Mouse (Mus musculus) urinary bladder, adult 18-20 months (tissue): Measurements from ENCODE around the gene Bckdk.
A peak's percentile ranks its signal among the peaks of the same experiment; 100 is the strongest.
"Not testable (repeated sequence)": the region's sequence is repeated elsewhere in the genome, so short reads cannot be mapped to it uniquely, and the experiment has no call there.

ENCODE experiments used
- DNase-seq, 2 experiments: peaks; one replicate each; pipeline ENCODE4 v3.0.0; 2022; ENCODE audit warnings: low spot score in 2 of 2, mixed read lengths in 2 of 2

The Bckdk gene

DNA sequence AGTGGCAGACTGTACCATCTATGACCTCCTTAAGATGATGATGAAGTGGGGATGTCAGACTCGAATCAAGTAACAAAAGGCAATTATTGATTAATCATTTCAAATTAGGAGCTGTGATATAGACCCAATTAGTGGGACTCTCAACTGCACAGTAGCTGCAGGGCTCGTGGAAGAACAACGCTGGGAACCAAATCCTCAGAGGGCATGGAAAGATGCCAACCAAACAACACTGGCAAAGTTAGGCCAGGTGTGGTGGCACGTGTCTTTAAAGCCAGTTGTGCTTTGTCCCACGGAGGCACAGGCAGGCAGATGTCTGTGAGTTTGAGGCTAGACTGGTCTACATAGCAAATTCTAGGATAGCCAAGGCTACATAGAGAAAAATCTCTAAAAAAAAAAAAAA, 26.8 kb downstream of the Bckdk start:
- DNase-seq = no peak

DNA sequence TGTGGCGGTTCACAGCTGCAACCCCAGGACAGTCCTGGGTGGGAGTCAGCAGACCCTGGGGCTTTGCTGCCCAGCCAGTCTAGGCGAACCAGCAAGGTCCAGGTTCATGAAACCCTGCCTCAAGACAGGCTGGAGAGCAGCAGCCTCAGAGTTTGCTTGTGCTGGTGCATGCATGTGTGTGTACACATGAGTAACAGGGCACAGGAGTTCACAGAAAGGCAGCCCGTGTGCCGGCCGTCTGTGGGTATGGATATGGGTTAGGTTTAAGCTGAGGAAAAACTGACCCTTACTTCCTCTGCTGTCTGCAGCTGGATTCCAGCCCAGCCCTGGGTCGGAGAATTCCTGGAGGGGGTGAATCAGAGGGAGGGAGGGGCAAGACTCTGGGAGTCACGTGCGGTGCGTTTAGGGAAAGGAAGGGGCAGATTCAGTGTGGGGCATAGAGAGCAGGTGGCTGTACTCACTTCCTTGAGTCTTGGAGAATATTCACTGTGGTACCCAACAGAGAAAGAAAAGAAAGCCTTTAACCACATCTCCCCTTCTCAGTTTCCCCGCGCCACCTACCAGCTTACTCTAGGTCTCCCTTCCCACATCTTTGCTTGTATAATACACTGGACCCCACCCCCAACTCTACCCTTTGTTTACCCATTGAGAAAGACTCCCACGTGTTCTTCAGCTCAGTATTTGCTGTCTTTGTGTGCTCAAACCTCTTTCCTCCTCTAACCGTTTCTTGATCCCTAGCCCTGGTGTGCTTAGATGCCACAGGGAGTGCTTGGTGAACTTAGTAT, 27.7 kb downstream of the Bckdk start:
- DNase-seq = peak in 1 of 2 experiments; percentile 50

DNA sequence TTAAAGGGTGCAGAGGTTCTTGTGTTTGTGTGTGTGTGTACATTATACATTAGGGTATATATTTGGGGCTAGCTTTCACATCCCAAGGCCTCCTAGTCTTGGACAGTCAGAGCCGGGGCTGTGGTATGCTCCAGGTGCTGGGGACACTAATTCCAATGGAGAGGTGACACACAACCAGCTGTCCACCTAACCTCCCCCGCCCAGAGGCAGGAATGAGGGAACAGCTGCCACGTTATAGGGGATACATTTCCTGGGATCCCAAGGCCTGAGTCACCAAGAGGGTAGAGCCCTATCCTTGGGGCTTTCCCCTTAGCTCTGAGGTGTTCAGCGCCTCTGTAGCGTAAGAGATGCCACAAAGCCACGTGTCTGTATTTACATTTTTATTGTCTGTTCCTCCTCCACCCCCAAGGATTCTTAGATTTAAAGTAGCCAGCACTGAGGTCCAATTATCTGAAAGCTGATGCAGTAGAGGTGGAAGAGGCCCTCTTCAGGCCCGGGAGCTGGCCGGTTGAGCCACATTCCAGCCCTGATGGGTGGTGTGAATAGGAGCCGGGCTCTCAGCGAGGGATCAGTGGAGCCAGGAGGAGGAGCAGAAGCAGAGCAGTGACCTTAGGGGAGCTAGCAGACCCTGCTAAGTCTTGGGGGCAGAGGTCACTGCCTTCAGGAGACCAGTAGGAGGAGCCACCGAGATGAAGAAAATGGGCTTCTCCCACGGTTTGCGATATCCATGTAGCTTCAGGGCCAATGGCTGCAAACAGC, 28.6 kb downstream of the Bckdk start:
- peak in 1 of 2 experiments; percentile 44 for DNase-seq

DNA sequence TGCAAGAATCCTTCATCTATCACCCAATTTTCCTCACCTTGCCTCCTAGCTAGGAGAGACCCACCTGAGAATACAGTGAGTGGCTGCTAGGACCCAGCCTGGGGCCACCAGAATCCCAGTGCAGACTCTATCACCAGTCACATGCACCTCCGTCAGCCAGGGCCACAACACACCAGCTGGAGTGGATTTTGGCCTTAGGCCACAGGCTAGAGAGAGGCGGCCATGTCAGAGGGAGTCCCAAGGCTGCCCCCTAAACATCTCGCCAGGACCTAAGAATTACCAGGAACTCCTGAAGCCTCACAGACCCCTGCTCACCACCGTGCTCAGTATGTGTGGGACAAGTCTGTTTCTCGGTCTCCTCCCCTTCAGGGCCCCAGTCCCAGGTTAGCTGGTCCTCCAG, 30.2 kb downstream of the Bckdk start:
- no peak for DNase-seq

DNA sequence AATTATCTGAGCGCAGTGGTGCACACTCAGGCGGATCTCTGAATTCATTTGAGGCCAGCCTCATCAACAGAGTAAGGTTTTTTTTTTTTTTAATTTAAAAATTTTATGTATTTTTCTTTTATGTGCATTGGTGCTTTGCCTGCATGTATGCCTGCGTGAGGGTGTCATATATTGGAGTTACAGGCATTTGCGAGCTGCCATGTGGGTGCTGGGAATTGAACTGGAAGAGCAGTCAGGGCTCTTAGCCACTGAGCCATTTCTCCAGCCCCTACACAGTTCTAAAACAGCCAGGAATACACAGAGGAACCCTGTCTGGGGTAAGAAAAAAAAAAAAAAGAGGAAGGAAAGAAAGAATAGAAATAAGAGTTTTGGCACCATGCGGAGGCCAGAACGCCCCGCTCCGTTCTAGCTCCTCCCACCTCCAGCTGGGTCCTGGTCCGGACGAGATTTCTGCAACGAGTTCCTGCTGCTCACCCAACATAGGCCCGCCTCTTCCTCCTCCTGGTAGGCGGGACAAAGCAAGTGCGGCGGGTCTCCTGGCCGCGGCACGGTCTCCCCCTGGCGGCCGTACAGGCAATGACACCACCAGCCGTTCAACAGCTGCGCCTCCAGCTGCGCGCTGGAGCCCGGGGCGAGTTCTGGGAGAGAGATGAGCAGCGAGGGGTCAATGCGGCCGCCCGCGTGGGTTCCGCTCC, 31.3 kb downstream of the Bckdk start:
- peak; percentile 92 to 94 for DNase-seq

DNA sequence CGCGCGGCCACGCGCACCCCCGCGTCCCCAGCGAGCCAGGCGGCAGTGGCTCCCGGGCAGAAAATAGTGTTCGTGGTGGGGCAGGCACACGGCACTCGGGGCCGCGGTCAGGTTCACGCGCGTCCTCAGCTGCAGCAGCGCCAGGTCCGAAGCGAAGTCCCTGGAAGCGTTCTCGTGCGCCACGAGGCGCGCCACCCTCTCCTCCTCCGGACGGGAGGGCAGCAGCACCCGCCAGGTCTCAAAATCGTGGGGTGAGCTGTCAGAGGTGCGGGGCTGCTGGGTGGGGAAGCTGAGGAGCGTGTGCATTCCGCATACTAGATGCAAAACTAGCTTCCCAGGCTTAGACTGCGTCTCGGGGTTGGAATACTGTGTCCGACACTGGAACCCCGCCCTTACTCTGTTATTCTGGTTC, 31.9 kb downstream of the Bckdk start:
- DNase-seq = no peak

DNA sequence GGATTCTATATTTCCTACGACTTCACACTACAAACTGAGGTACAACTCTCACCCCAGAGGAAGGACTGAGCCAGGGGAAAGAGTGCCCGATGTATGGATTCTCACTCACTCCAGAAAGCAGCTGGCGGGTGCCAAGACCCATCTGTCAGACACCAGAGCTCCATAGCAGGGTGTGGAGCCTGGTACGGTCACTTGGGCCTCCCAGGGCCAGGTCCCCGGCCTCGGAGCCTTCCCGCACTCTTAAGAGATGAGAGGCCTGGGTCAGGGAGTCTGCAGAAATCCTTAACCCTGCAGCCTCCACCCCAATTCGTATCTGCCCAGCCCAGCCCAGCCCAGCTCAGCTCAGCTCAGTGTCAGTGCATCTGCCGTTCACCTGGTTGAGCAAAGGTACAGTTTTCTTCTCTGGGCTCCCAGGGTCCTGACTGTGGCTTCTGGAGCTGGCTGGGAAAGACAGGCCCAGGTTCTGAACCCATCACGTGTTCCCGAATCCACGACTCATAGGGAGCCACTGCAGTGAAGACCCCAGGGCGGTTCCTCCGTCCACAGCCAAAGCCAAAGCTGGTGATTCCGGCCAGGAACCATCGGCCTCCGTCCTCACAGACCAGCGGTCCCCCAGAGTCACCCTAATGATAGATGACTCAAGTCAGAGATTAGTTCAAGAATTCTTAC, 32.5 kb downstream of the Bckdk start:
- DNase-seq = no peak

DNA sequence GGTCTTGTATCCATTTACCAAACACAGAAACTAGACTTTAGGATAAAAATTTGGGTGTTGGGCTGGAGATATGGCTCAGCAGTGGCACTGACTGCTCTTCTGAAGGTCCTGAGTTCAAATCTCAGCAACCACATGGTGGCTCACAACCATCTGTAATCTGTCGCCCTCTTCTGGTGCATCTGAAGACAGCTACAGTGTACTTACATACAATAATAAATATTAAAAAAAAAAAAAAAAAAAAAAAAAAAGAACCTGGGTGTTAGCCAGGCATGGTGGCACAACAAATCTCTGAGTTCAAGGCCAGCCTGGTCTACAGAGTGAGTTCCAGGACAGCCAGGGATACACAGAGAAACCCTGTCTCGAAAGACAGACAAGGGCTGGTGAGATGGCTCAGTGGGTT, 38.2 kb downstream of the Bckdk start:
- not testable (repeated sequence) for DNase-seq

DNA sequence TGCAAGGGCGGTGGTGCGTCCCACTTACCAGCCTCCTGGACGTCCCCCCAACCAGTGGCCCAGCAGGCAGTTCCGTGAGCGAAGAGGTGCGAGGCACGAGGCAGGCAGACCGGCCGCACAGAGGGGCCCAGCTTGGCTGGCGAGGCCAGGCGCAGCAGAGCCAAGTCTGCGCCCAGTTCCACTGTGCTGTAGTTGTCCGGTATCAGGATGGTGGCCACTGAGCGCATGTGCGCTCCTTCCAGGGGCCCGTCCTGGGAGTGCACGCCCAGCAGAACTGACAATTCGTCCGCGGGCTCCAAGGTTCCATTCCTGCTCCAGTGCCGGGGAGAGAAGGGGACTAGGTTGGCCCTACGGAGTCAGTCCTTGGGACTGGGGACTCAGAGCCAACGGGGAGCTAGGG, 40.7 kb downstream of the Bckdk start:
- DNase-seq = no peak

DNA sequence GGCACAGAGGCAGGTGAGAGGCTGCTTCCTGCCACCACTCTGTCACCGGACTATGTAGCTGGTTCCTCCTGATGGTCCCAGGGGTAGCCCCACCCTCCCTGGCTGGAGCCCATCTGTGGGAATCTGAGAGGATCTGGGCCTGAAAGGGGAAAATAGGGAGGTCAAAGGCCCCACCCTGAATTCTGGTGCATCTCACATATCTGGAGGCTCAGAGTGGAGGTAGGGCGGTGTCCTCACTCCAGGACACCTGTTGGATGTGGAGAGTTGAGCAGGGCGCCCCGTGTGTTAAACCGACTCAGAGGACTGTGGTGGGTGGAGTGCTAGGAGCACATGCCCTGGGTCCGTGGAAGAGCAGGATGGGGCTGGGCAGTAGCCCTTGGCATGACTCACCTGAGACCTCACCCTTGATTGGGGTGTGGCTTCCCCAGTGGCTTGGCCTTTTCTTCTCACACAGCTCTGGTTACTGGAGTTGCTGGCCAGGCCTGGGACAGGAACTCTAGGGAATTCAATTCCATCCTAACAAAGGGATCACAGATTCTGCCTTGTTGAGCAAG, 42.7 kb downstream of the Bckdk start, which contains the start of gene Prss36:
Gene Prss36 (minus strand): TSS at position 256 of the 554 bp plus-strand sequence.
- no peak for DNase-seq

DNA sequence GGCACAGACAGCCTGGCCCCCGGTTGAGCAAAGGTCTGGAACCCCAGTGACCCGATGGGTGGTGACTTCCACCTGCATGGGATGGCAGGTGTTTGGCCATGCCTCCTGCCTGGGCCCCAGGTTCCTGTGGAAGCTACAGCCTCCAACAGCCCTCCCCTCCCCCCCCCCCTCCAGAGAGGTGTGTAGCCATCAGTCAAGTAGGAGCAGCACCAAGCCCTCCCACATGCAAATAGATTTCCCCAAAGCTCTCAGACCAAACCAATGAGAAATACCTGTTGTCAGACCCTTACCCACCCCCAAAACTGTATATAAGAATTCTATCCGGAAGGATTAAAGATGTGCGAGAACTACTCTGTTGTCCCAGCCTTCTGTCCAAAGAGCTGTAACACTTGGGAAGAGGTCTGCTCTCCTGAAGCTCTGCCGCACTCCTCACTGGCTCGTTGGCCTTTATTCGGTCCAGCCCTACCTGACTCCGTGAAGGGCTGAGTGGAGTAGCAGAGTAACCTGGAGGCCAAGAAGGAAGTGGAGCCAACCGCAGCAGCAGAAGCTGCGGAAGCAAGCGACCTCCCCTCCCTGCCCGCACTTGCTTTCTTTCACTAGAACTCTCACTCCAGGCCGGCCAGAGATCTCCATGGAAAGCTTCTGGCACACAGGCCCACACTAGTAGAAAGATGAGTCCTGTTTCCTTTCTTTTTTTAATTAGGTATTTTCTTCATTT, 49.1 kb downstream of the Bckdk start:
- DNase-seq = no peak

DNA sequence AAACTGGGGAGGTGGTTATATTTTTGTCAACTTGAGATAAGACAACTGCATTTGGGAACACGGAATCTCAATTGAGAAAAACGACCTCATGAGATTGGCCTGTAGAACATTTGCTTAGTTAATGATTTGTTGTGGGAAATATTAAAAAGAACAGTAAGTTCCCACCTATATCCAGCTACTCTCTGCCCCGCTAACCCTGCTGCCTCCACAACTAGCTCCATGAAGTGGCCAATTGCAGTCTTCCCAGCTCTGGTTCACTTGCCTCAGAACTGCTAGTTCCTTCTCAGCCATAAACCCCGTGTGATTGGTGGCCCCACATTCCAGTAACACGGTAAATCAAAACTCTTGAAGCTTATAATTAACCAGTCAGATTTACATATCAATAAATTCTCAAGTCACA, 55.5 kb downstream of the Bckdk start:
- DNase-seq = no peak
